Comparison of ENCODE assay signal across 26 mouse cellular contexts in the genomic region with DNA sequence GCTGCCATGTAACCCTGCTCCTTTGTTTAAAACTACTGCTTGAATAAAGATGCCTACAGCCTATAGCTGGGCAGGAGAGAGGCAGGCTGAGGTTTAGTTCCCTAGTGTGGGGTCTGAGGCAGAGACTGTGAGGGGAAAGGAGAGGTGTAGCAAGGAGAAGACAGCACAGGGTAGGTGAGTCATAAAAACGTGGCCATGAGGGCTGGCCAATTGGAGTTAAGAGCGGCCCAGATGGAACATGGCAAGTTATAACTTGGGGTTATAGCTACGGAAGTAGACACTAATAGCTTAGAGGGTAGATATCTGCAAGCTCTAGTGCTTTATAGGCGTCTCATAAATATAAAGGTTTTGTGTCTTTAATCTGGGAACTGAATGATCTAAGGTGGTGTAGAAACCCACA. TPM values are rescaled to one million over a fixed set of nuclear protein-coding genes. Genes with fewer than 3 reads are reported as not detected.
DNase-seq lines count a peak whose midpoint lies in the region; ATAC-seq and TF ChIP-seq lines count a peak whose summit lies in the region.
"Had no signal": no experiment of that assay in that cellular context is flagged by ENCODE, and none has a peak within 500 bp of the region (broad histone marks: within the 10 kb centered on the region; RNA-seq: fewer than 3 reads in every experiment).

No protein-coding gene starts in this region.

- peaks cover 8% of the 10 kb centered on the region; the same call in 1 of the 2 replicates for H3K4me1 ChIP-seq in intestine, embryonic 15.5 days (replicated peaks)
- H3K4me1 ChIP-seq in intestine, postnatal 0 days (replicated peaks; ENCODE audit: control insufficient read depth, insufficient read depth, low read length), result peaks cover 6% of the 10 kb centered on the region; the same call in 1 of the 2 replicates
- H3K4me1 ChIP-seq in limb, embryonic 15.5 days, result peaks cover 21% of the 10 kb centered on the region
- H3K4me1 ChIP-seq in limb, embryonic 10.5 days, result no peaks in the 10 kb centered on the region; the same call in 1 of the 2 replicates
- peaks cover 9% of the 10 kb centered on the region for H3K4me1 ChIP-seq in stomach, embryonic 16.5 days (ENCODE audit: control insufficient read depth, insufficient read depth, low read length)
- H3K4me1 ChIP-seq in stomach, postnatal 0 days (replicated peaks; ENCODE audit: control insufficient read depth, insufficient read depth), result no peaks in the 10 kb centered on the region
- H3K4me1 ChIP-seq: neural tube, embryonic 12.5 days had no signal

- H3K4me3 ChIP-seq in intestine, embryonic 15.5 days (replicated peaks), result no peak overlapping the region
- H3K4me3 ChIP-seq in intestine, postnatal 0 days (ENCODE audit: low read depth, low read length), result no peak overlapping the region
- H3K4me3 ChIP-seq in limb, embryonic 15.5 days, result no peak overlapping the region
- no peak overlapping the region for H3K4me3 ChIP-seq in limb, embryonic 10.5 days
- H3K4me3 ChIP-seq in stomach, embryonic 16.5 days (replicated peaks; ENCODE audit: low read length), result no peak overlapping the region
- H3K4me3 ChIP-seq in stomach, postnatal 0 days (ENCODE audit: low read depth, low read length), result no peak overlapping the region
- H3K4me3 ChIP-seq: embryonic facial prominence, embryonic 13.5 days; erythroblast, embryonic 14.5 days; gastrocnemius, adult 2 months; liver, embryonic 15.5 days; neural tube, embryonic 12.5 days had no signal

- 61% methylated on average over 4 of the region's 4 CpGs for WGBS in intestine, embryonic 15.5 days
- 45% methylated on average over 4 of the region's 4 CpGs for WGBS in intestine, postnatal 0 days
- WGBS in limb, embryonic 15.5 days, result 54% methylated on average over 4 of the region's 4 CpGs
- 87% methylated on average over 4 of the region's 4 CpGs for WGBS in limb, embryonic 10.5 days
- 76% methylated on average over 4 of the region's 4 CpGs for WGBS in stomach, embryonic 16.5 days
- WGBS in stomach, postnatal 0 days, result 72% methylated on average over 4 of the region's 4 CpGs

- no peak for TF ChIP-seq EP300 in stomach, postnatal 0 days (optimal IDR thresholded peaks at IDR 0.05)

- 0 out of 2 replicates have a peak, but pooled peaks have one; percentile 27 for ATAC-seq in intestine, embryonic 15.5 days
- no peak for ATAC-seq in intestine, postnatal 0 days
- no peak for ATAC-seq in limb, embryonic 15.5 days (ENCODE audit: insufficient number of reproducible peaks, low FRiP score, low TSS enrichment, low read depth)
- no peak for ATAC-seq in stomach, embryonic 16.5 days (ENCODE audit: insufficient read depth, low FRiP score)
- no peak for ATAC-seq in stomach, postnatal 0 days (ENCODE audit: low FRiP score, low TSS enrichment)
- ATAC-seq: forebrain, embryonic 16.5 days; midbrain, embryonic 16.5 days had no signal

- DNase-seq in limb, embryonic 10.5 days (ENCODE audit: low spot score), result no peak
- no peak for DNase-seq in stomach, postnatal 0 days (ENCODE audit: low spot score)
- DNase-seq in left cerebral cortex, postnatal 10 days (ENCODE audit: extremely low spot score in 1 of 2, low spot score in 2 of 2), result no peak
- DNase-seq: adrenal gland, postnatal 25 days; cerebellum, adult 11-12 months; cerebellum, adult 9-11 months; gastrocnemius, adult 2 months; gastrocnemius, postnatal 36 days; heart, adult 18-20 months; kidney, adult 8-10 months; left cerebral cortex, postnatal 4 days; right cerebral cortex, adult 18-20 months; thymus, postnatal 4 days had no signal

- H3K9me3 ChIP-seq in intestine, embryonic 15.5 days, result no peaks in the 10 kb centered on the region
- no peaks in the 10 kb centered on the region for H3K9me3 ChIP-seq in intestine, postnatal 0 days (ENCODE audit: control insufficient read depth)
- no peaks in the 10 kb centered on the region for H3K9me3 ChIP-seq in limb, embryonic 15.5 days
- no peaks in the 10 kb centered on the region for H3K9me3 ChIP-seq in limb, embryonic 10.5 days (replicated peaks)
- H3K9me3 ChIP-seq in stomach, embryonic 16.5 days (replicated peaks; ENCODE audit: control insufficient read depth, low read length), result no peaks in the 10 kb centered on the region
- no peaks in the 10 kb centered on the region for H3K9me3 ChIP-seq in stomach, postnatal 0 days (ENCODE audit: control insufficient read depth, low read length)
- H3K9me3 ChIP-seq: embryonic facial prominence, embryonic 13.5 days; liver, embryonic 15.5 days; neural tube, embryonic 12.5 days had no signal

- no peaks in the 10 kb centered on the region for H3K36me3 ChIP-seq in intestine, embryonic 15.5 days
- no peaks in the 10 kb centered on the region for H3K36me3 ChIP-seq in intestine, postnatal 0 days (ENCODE audit: control insufficient read depth, insufficient read depth)
- H3K36me3 ChIP-seq in limb, embryonic 15.5 days, result no peaks in the 10 kb centered on the region
- no peaks in the 10 kb centered on the region for H3K36me3 ChIP-seq in limb, embryonic 10.5 days
- H3K36me3 ChIP-seq in stomach, embryonic 16.5 days (ENCODE audit: control insufficient read depth, insufficient read depth, low read length), result no peaks in the 10 kb centered on the region
- no peaks in the 10 kb centered on the region for H3K36me3 ChIP-seq in stomach, postnatal 0 days (ENCODE audit: control insufficient read depth, insufficient read depth, low read length)
- H3K36me3 ChIP-seq: embryonic facial prominence, embryonic 13.5 days; liver, embryonic 15.5 days; neural tube, embryonic 12.5 days had no signal

- H3K27me3 ChIP-seq in intestine, embryonic 15.5 days (replicated peaks), result no peaks in the 10 kb centered on the region
- H3K27me3 ChIP-seq in intestine, postnatal 0 days (replicated peaks; ENCODE audit: control insufficient read depth, insufficient read depth, low read length), result no peaks in the 10 kb centered on the region
- H3K27me3 ChIP-seq in limb, embryonic 15.5 days, result no peaks in the 10 kb centered on the region
- no peaks in the 10 kb centered on the region for H3K27me3 ChIP-seq in limb, embryonic 10.5 days (ENCODE audit: low read depth, poor library complexity, severe bottlenecking)
- H3K27me3 ChIP-seq in stomach, embryonic 16.5 days (ENCODE audit: control insufficient read depth, insufficient read depth, low read length), result no peaks in the 10 kb centered on the region
- H3K27me3 ChIP-seq in stomach, postnatal 0 days (ENCODE audit: control insufficient read depth, insufficient read depth, low read length), result no peaks in the 10 kb centered on the region
- H3K27me3 ChIP-seq: embryonic facial prominence, embryonic 13.5 days; liver, embryonic 15.5 days; neural tube, embryonic 12.5 days had no signal

- no peak for TF ChIP-seq CTCF in intestine, postnatal 0 days (IDR thresholded peaks at IDR 0.05; ENCODE audit: low read depth)
- TF ChIP-seq CTCF in stomach, postnatal 0 days (IDR thresholded peaks at IDR 0.05; ENCODE audit: low read depth), result no peak

- intact Hi-C loops in left cerebral cortex, postnatal 10 days (cut with DNase I), result no loop called here

- peak overlapping the region; percentile 54; the same call in 1 of the 2 replicates for H3K27ac ChIP-seq in intestine, embryonic 15.5 days
- no peak overlapping the region for H3K27ac ChIP-seq in intestine, postnatal 0 days (ENCODE audit: low read depth, low read length)
- 0 out of 2 replicates have a peak overlapping the region, but pooled peaks have one; percentile 28 for H3K27ac ChIP-seq in limb, embryonic 15.5 days
- no peak overlapping the region for H3K27ac ChIP-seq in limb, embryonic 10.5 days
- peak overlapping the region; percentile 86; the same call in 1 of the 2 replicates for H3K27ac ChIP-seq in stomach, embryonic 16.5 days (ENCODE audit: low read length)
- H3K27ac ChIP-seq in stomach, postnatal 0 days (replicated peaks), result no peak overlapping the region
- H3K27ac ChIP-seq: embryonic facial prominence, embryonic 13.5 days; gastrocnemius, adult 2 months; hindbrain, embryonic 14.5 days; liver, embryonic 15.5 days; neural tube, embryonic 12.5 days had no signal

- H3K9ac ChIP-seq in intestine, embryonic 15.5 days, result no peak overlapping the region
- H3K9ac ChIP-seq in intestine, postnatal 0 days (ENCODE audit: low read depth, low read length), result no peak overlapping the region
- no peak overlapping the region for H3K9ac ChIP-seq in limb, embryonic 15.5 days
- no peak overlapping the region for H3K9ac ChIP-seq in stomach, embryonic 16.5 days (ENCODE audit: low read length)
- no peak overlapping the region for H3K9ac ChIP-seq in stomach, postnatal 0 days (ENCODE audit: low read length)
- H3K9ac ChIP-seq: embryonic facial prominence, embryonic 13.5 days; hindbrain, embryonic 14.5 days; liver, embryonic 15.5 days; neural tube, embryonic 12.5 days had no signal

- no peak overlapping the region for H3K4me2 ChIP-seq in intestine, embryonic 15.5 days (replicated peaks)
- H3K4me2 ChIP-seq in intestine, postnatal 0 days (replicated peaks; ENCODE audit: low read depth), result no peak overlapping the region
- no peak overlapping the region for H3K4me2 ChIP-seq in limb, embryonic 15.5 days
- no peak overlapping the region for H3K4me2 ChIP-seq in stomach, embryonic 16.5 days (ENCODE audit: low read depth, low read length)
- no peak overlapping the region for H3K4me2 ChIP-seq in stomach, postnatal 0 days (replicated peaks; ENCODE audit: low read depth)
- H3K4me2 ChIP-seq: embryonic facial prominence, embryonic 13.5 days; heart, embryonic 11.5 days; hindbrain, embryonic 14.5 days; midbrain, embryonic 11.5 days; neural tube, embryonic 12.5 days had no signal

RNA-seq across cellular contexts. Expression of a gene that starts 2.5 kb away (rescaled TPM):
- 72.9 and 76.2 TPM in 2 replicates for polyA plus RNA-seq in intestine, embryonic 15.5 days (2015; fragmentation: Nextera tagmentation; extraction: Ambion mirVana)
- 32.3 and 34.1 TPM in 2 replicates for polyA plus RNA-seq in intestine, postnatal 0 days (2015; fragmentation: Nextera tagmentation; extraction: Ambion mirVana)
- polyA plus RNA-seq in limb, embryonic 15.5 days (2015; fragmentation: Nextera tagmentation; extraction: Ambion mirVana), result 98.9 and 103 TPM in 2 replicates
- polyA plus RNA-seq in limb, embryonic 10.5 days (2016; fragmentation: Nextera tagmentation; extraction: Ambion mirVana), result 21.8 and 25.4 TPM in 2 replicates
- 99.2 and 106 TPM in 2 replicates for polyA plus RNA-seq in stomach, embryonic 16.5 days (2015; fragmentation: Nextera tagmentation; extraction: Ambion mirVana)
- polyA plus RNA-seq in stomach, postnatal 0 days (2015; fragmentation: Nextera tagmentation; extraction: Ambion mirVana), result 52.8 and 58.0 TPM in 2 replicates
- total RNA-seq in left cerebral cortex, postnatal 10 days (2021), result 10 to 100 TPM; 30.9 to 34.0 TPM

RNA-seq across cellular contexts. Expression of a gene that starts 37.5 kb away (rescaled TPM):
- 1.1 and 1.6 TPM in 2 replicates for polyA plus RNA-seq in intestine, embryonic 15.5 days (2015; fragmentation: Nextera tagmentation; extraction: Ambion mirVana)
- polyA plus RNA-seq in intestine, postnatal 0 days (2015; fragmentation: Nextera tagmentation; extraction: Ambion mirVana), result 0.68 and 0.80 TPM in 2 replicates
- 2.3 and 2.6 TPM in 2 replicates for polyA plus RNA-seq in limb, embryonic 15.5 days (2015; fragmentation: Nextera tagmentation; extraction: Ambion mirVana)
- polyA plus RNA-seq in limb, embryonic 10.5 days (2016; fragmentation: Nextera tagmentation; extraction: Ambion mirVana), result 4.0 and 4.3 TPM in 2 replicates
- 1.4 and 1.6 TPM in 2 replicates for polyA plus RNA-seq in stomach, embryonic 16.5 days (2015; fragmentation: Nextera tagmentation; extraction: Ambion mirVana)
- 0.63 and 0.76 TPM in 2 replicates for polyA plus RNA-seq in stomach, postnatal 0 days (2015; fragmentation: Nextera tagmentation; extraction: Ambion mirVana)
- 10 to 100 TPM; 12.5 to 14.2 TPM for total RNA-seq in left cerebral cortex, postnatal 10 days (2021)

Comparison
In these comparisons a context has a peak if more than half of its experiments do, and no peak if none do; other contexts are left out.
1. H3K27ac ChIP-seq: peak in intestine, embryonic 15.5 days (single experiment), limb, embryonic 15.5 days (single experiment) and stomach, embryonic 16.5 days (single experiment); none in intestine, postnatal 0 days (single experiment), limb, embryonic 10.5 days (single experiment) and stomach, postnatal 0 days (single experiment).